Mouse (Mus musculus): Measurements from ENCODE around the gene Hist1h2ag. TPM values are rescaled to one million over a fixed set of nuclear protein-coding genes. Genes with fewer than 3 reads are reported as not detected.

Gene Hist1h2ag
- polyA plus RNA-seq, 1 experiment = 5.0 TPM

DNA sequence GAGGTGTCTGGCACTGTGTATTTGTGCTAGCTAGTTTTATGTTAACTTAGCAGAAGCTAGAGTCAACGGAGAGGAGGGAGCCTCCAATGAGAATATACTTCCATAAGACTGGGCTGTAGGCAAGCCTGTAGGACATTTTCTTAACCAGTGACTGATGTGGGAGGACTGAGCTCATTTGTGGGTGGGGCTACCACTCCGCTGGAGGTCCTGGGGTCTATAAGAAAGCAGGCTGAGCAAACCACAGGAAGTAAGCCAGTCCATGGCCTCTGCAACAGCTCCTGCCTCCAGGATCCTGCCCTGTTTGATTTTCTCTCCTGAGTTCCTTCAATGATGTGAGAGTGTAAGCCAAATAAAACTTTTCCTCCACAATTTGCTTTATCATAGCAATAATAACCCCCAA is 2.6 kb upstream of the Hist1h2ag start:
- H3K4me1 ChIP-seq (ENCODE audit: control insufficient read depth, insufficient read depth, low read length) = peaks cover 7% of the 10 kb centered on the region
- TF ChIP-seq CTCF (IDR thresholded peaks at IDR 0.05; ENCODE audit: low read depth, low read length) = no peak
- H3K27ac ChIP-seq (ENCODE audit: insufficient read depth, low read depth, low read length) = no peak overlapping the region
- no peak overlapping the region for H3K4me3 ChIP-seq (ENCODE audit: insufficient read depth, low read length)

GRCm38 (mm10) chr13:22044432-22045155 is 1.9 kb upstream of the Hist1h2ag start:
- Histone ChIP-seq H3K27ac (ENCODE audit: insufficient read depth, low read depth, low read length) (no peak overlapping the region), H3K4me3 (ENCODE audit: insufficient read depth, low read length) (no peak overlapping the region), H3K4me1 (ENCODE audit: control insufficient read depth, insufficient read depth, low read length) (peaks cover 11% of the 10 kb centered on the region)
- TF ChIP-seq POLR2A (IDR thresholded peaks at IDR 0.05; ENCODE audit: borderline replicate concordance, low read depth, low read length) (no peak), CTCF (IDR thresholded peaks at IDR 0.05; ENCODE audit: low read depth, low read length) (no peak)

DNA sequence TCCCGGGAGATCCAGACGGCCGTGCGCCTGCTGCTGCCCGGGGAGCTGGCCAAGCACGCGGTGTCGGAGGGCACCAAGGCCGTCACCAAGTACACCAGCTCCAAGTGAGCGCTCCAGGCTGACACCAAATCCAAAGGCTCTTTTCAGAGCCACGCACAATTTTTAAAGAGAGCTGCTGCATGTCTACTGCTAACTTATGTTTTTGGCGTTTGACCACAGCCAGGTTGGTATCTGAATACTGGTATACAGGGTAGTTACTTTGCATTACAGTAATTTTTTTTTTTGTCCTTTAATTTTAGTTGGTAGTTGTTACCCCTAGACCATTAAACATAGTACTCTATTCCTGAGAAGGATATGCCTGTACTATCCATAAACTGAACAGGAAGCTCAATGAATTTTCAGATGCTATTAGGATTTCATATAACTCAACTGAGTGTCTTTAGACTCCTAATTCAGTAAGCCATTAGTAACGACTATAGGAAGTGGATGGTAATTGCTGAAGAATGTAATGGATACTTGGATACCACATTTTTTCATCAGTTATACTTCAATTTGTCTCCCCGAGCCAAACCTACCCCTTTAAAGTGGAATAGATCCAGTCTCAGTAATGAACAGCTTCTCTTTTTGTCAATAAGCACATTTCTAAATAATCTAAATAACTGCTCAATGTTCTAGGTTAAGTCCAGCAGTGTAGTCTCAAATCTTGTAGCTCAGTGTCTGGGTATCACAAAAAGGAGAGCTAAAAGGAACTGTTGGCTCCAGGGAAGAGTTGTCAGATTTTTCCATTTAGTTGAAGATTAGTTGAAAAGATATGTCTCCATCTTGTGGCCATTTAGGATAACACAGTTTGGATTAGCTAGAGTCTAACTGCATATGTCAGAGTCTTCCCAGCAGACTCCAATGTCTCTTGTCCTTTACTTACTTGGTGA is 1.0 kb upstream of the Hist1h2ag start:
- TF ChIP-seq POLR2A (IDR thresholded peaks at IDR 0.05; ENCODE audit: borderline replicate concordance, low read depth, low read length) (no peak), CTCF (IDR thresholded peaks at IDR 0.05; ENCODE audit: low read depth, low read length) (no peak)
- Histone ChIP-seq H3K4me1 (ENCODE audit: control insufficient read depth, insufficient read depth, low read length) (peaks cover 9% of the 10 kb centered on the region), H3K4me3 (ENCODE audit: insufficient read depth, low read length) (peak overlapping the region; percentile 52), H3K27ac (ENCODE audit: insufficient read depth, low read depth, low read length) (peak overlapping the region; percentile 53)

GRCm38 (mm10) chr13:22041651-22042567 is 835 bp downstream of the Hist1h2ag start:
- no peak for TF ChIP-seq CTCF (IDR thresholded peaks at IDR 0.05; ENCODE audit: low read depth, low read length)
- no peak for TF ChIP-seq POLR2A (IDR thresholded peaks at IDR 0.05; ENCODE audit: borderline replicate concordance, low read depth, low read length)
- Histone ChIP-seq H3K4me1 (ENCODE audit: control insufficient read depth, insufficient read depth, low read length) (peaks cover 9% of the 10 kb centered on the region), H3K4me3 (ENCODE audit: insufficient read depth, low read length) (peak overlapping the region; percentile 66), H3K27ac (ENCODE audit: insufficient read depth, low read depth, low read length) (peak overlapping the region; percentile 96)

GRCm38 (mm10) chr13:22041142-22041536 is 1.6 kb downstream of the Hist1h2ag start, which contains the start of gene Hist1h4i:
Gene Hist1h4i, minus strand, starts transcription at chr13:22041362.
- peaks cover 13% of the 10 kb centered on the region for H3K4me1 ChIP-seq (ENCODE audit: control insufficient read depth, insufficient read depth, low read length)
- H3K4me3 ChIP-seq (ENCODE audit: insufficient read depth, low read length) = peak within 1 kb of the TSS; percentile 66
- TF ChIP-seq POLR2A (IDR thresholded peaks at IDR 0.05; ENCODE audit: borderline replicate concordance, low read depth, low read length) = peak; percentile 16; the same call in 1 of the 2 replicates
- H3K27ac ChIP-seq (ENCODE audit: insufficient read depth, low read depth, low read length) = peak within 1 kb of the TSS; percentile 96

DNA sequence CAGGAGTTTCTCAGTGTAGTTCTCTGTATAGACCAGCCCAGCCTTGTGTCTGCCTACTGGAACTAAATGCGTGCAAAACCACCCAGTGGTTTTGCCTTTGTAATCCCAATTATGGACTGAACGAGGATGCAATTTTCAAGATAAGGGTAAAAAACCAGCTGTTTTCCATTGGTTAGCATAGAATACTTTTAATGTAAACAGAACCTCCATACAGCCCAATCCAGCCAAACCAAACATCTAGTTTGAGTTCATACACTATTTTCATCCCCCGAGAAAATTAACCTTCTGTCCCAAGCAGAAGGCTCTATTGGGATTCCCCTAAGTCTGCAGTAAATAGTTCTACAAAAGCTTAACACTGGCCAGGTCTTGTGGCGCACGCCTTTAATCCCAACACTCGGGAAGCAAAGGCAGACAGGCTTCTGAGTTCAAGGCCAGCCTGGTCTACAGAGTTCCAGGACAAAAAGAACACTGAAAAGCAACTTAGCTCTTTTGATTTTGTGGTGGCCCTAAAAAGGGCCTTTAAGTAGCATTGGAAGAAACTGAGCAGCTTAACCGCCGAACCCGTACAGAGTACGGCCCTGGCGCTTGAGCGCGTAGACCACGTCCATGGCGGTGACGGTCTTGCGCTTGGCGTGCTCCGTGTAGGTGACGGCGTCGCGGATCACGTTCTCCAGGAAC is 2.1 kb downstream of the Hist1h2ag start:
- peaks cover 13% of the 10 kb centered on the region for H3K4me1 ChIP-seq (ENCODE audit: control insufficient read depth, insufficient read depth, low read length)
- TF ChIP-seq CTCF (IDR thresholded peaks at IDR 0.05; ENCODE audit: low read depth, low read length) (no peak), POLR2A (IDR thresholded peaks at IDR 0.05; ENCODE audit: borderline replicate concordance, low read depth, low read length) (no peak)
- peak overlapping the region; percentile 55 for H3K27ac ChIP-seq (ENCODE audit: insufficient read depth, low read depth, low read length)
- H3K4me3 ChIP-seq (ENCODE audit: insufficient read depth, low read length) = peak overlapping the region; percentile 51

- H3K4me1 ChIP-seq (ENCODE audit: control insufficient read depth, insufficient read depth, low read length) = peaks cover 13% of the 10 kb centered on the region
- H3K4me3 ChIP-seq (ENCODE audit: insufficient read depth, low read length) = peak overlapping the region; percentile 51
- TF ChIP-seq CTCF (IDR thresholded peaks at IDR 0.05; ENCODE audit: low read depth, low read length) (no peak), POLR2A (IDR thresholded peaks at IDR 0.05; ENCODE audit: borderline replicate concordance, low read depth, low read length) (no peak)
- peak overlapping the region; percentile 55 for H3K27ac ChIP-seq (ENCODE audit: insufficient read depth, low read depth, low read length)
These were observed 2.7 kb downstream of the Hist1h2ag start for GRCm38 (mm10) chr13:22039951-22040463.

- TF ChIP-seq POLR2A (IDR thresholded peaks at IDR 0.05; ENCODE audit: borderline replicate concordance, low read depth, low read length) (no peak), CTCF (IDR thresholded peaks at IDR 0.05; ENCODE audit: low read depth, low read length) (no peak)
- Histone ChIP-seq H3K4me3 (ENCODE audit: insufficient read depth, low read length) (no peak overlapping the region), H3K4me1 (ENCODE audit: control insufficient read depth, insufficient read depth, low read length) (peaks cover 10% of the 10 kb centered on the region; the same call in 1 of the 2 replicates), H3K27ac (ENCODE audit: insufficient read depth, low read depth, low read length) (peak overlapping the region; percentile 55; the same call in 1 of the 2 replicates)
These were observed 3.4 kb downstream of the Hist1h2ag start for GRCm38 (mm10) chr13:22039364-22039763.

Data from bone marrow macrophage, adult 2 months (primary cell).